Mouse (Mus musculus) neural tube, embryonic 13.5 days (tissue): Measurements from ENCODE around the gene Opa3. TPM values are rescaled to one million over a fixed set of nuclear protein-coding genes. Genes with fewer than 3 reads are reported as not detected.

Experiments used
- ATAC-seq: fragments of 200-750 bp; cut with Nextera tagmentation; 2 replicates; pipeline ENCODE4 v1.8.0; 2017; ENCODE audit warnings: low read depth, mild to moderate bottlenecking, moderate TSS enrichment, moderate library complexity
- H3K27ac ChIP-seq: fragments of 300-500 bp; sonication (generic); replicated peaks from 2 replicates; pipeline ENCODE4 v1.5.1; 2015; ENCODE audit warnings: moderate library complexity, mild to moderate bottlenecking, inconsistent platforms
- H3K27me3 ChIP-seq: fragments of 300-500 bp; sonication (generic); 2 replicates; pipeline ENCODE4 v1.6.1; 2015; ENCODE audit warnings: mild to moderate bottlenecking, inconsistent platforms
- H3K36me3 ChIP-seq: fragments of 300-500 bp; sonication (generic); 2 replicates; pipeline ENCODE4 v1.6.1; 2015; ENCODE audit warnings: mild to moderate bottlenecking, inconsistent platforms
- H3K4me1 ChIP-seq: fragments of 300-500 bp; sonication (generic); replicated peaks from 2 replicates; pipeline ENCODE4 v1.6.1; 2015; ENCODE audit warnings: inconsistent platforms
- H3K4me2 ChIP-seq: fragments of 300-500 bp; sonication (generic); 2 replicates; pipeline ENCODE4 v1.6.1; 2015; ENCODE audit warnings: inconsistent platforms, mild to moderate bottlenecking, moderate library complexity
- H3K4me3 ChIP-seq: fragments of 300-500 bp; sonication (generic); 2 replicates; pipeline ENCODE4 v1.5.1; 2015; ENCODE audit warnings: mild to moderate bottlenecking, inconsistent platforms
- H3K9ac ChIP-seq: fragments of 300-500 bp; sonication (generic); 2 replicates; pipeline ENCODE4 v1.6.1; 2015; ENCODE audit warnings: moderate library complexity, mild to moderate bottlenecking, inconsistent platforms
- H3K9me3 ChIP-seq: fragments of 300-500 bp; sonication (generic); 2 replicates; pipeline ENCODE4 v1.6.1; 2016; ENCODE audit warnings: inconsistent platforms
- WGBS: fragments of 180-500 bp; shearing (Covaris S2); methylation state at CpG from one replicate; pipeline ENCODE4 v1.1.7; 2015; 5-methylcytosine and 5-hydroxymethylcytosine counted together
- polyA plus RNA-seq: library from polyadenylated mRNA; unstranded; fragments of >200 nt; fragmentation: Nextera tagmentation; extraction: Ambion mirVana; gene quantifications from 2 replicates; pipeline ENCODE4 v1.2.1, GENCODE M21; 2015

Opa3 gene
- polyA plus RNA-seq, 1 experiment from 2014 or later, result 39.9 TPM

GRCm38 (mm10) chr7:19217944-19218343 is 10.2 kb upstream of the Opa3 start:
- Histone ChIP-seq H3K36me3 (0 out of 2 replicates have a peak, but pooled peaks cover 7% of the 10 kb centered on the region), H3K27me3 (peaks cover 14% of the 10 kb centered on the region), H3K4me1 (peaks cover 9% of the 10 kb centered on the region; the same call in 1 of the 2 replicates), H3K9ac (peak overlapping the region; percentile 34; the same call in 1 of the 2 replicates), H3K27ac (no peak overlapping the region), H3K4me2 (no peak overlapping the region), H3K9me3 (no peaks in the 10 kb centered on the region), H3K4me3 (no peak overlapping the region)
- WGBS, result 16% methylated on average over 3 of the region's 3 CpGs
- no peak for ATAC-seq

- H3K27ac ChIP-seq, result no peak overlapping the region
- no peak overlapping the region for H3K9ac ChIP-seq
- H3K4me3 ChIP-seq, result no peak overlapping the region
- no peaks in the 10 kb centered on the region for H3K27me3 ChIP-seq
- no peak overlapping the region for H3K4me2 ChIP-seq
- H3K9me3 ChIP-seq, result no peaks in the 10 kb centered on the region
- H3K36me3 ChIP-seq, result peaks cover 7% of the 10 kb centered on the region; the same call in 1 of the 2 replicates
- WGBS, result 66% methylated on average over 3 of the region's 3 CpGs
- no peak for ATAC-seq
- H3K4me1 ChIP-seq, result peaks cover 4% of the 10 kb centered on the region; the same call in 1 of the 2 replicates
These were observed 8.1 kb upstream of the Opa3 start for GRCm38 (mm10) chr7:19220061-19220460.

DNA sequence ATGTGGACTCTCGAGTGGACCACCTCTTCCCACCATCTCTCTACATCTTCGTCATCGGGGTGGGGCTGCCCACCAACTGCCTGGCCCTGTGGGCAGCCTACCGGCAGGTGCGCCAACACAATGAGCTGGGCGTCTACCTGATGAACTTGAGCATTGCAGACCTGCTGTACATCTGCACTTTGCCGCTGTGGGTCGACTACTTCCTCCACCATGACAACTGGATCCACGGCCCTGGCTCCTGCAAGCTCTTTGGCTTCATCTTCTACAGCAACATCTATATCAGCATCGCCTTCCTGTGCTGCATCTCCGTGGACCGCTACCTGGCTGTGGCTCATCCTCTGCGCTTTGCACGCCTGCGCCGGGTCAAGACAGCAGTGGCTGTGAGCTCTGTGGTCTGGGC is 5.9 kb upstream of the Opa3 start:
- Histone ChIP-seq H3K27ac (no peak overlapping the region), H3K9ac (no peak overlapping the region), H3K9me3 (no peaks in the 10 kb centered on the region), H3K36me3 (peaks cover 12% of the 10 kb centered on the region; the same call in 1 of the 2 replicates), H3K27me3 (no peaks in the 10 kb centered on the region), H3K4me1 (peaks cover 8% of the 10 kb centered on the region), H3K4me2 (no peak overlapping the region), H3K4me3 (no peak overlapping the region)
- 93% methylated on average over 16 of the region's 16 CpGs for WGBS
- ATAC-seq, result no peak

DNA sequence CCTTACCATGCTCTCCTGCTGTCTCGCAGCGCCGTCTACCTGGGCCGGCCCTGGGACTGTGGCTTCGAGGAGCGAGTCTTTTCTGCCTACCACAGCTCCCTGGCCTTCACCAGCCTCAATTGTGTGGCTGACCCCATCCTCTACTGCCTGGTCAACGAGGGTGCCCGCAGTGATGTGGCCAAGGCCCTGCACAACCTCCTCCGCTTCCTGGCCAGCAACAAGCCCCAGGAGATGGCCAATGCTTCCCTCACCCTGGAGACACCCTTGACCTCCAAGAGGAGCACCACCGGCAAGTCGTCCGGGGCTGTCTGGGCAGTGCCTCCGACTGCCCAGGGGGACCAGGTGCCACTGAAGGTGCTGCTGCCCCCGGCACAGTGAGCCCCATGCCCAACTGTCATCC is 5.3 kb upstream of the Opa3 start:
- Histone ChIP-seq H3K9ac (no peak overlapping the region), H3K27ac (no peak overlapping the region), H3K9me3 (no peaks in the 10 kb centered on the region), H3K4me3 (no peak overlapping the region), H3K4me1 (peaks cover 11% of the 10 kb centered on the region), H3K36me3 (peaks cover 12% of the 10 kb centered on the region; the same call in 1 of the 2 replicates), H3K27me3 (no peaks in the 10 kb centered on the region), H3K4me2 (no peak overlapping the region)
- ATAC-seq, result no peak
- WGBS, result 90% methylated on average over 14 of the region's 14 CpGs

DNA sequence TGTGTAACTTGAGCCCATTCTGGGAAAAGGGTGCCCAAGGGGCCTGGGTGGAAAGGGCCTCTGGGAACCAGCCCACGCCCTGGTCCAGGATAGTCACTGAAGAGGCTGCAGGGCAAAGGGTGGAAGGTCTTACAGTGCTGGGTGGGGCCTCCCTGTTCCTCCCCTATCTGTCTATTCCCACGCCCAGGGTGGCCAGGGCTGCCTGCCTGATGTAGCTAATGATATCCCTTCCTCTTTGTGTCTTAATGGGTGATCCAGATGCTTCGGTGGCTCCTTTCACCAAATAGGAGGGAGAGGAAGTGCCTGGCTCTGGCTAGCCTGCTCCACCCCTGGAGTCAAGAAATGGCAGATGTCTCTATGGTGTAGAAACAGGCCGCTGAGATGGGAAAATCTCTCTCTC is 3.2 kb upstream of the Opa3 start:
- 82% methylated on average over 4 of the region's 4 CpGs for WGBS
- Histone ChIP-seq H3K4me2 (no peak overlapping the region), H3K27ac (no peak overlapping the region), H3K9ac (peak overlapping the region; percentile 23; the same call in 1 of the 2 replicates), H3K27me3 (no peaks in the 10 kb centered on the region), H3K36me3 (peaks cover 12% of the 10 kb centered on the region; the same call in 1 of the 2 replicates), H3K9me3 (no peaks in the 10 kb centered on the region), H3K4me1 (peaks cover 21% of the 10 kb centered on the region), H3K4me3 (no peak overlapping the region)
- ATAC-seq, result no peak

DNA sequence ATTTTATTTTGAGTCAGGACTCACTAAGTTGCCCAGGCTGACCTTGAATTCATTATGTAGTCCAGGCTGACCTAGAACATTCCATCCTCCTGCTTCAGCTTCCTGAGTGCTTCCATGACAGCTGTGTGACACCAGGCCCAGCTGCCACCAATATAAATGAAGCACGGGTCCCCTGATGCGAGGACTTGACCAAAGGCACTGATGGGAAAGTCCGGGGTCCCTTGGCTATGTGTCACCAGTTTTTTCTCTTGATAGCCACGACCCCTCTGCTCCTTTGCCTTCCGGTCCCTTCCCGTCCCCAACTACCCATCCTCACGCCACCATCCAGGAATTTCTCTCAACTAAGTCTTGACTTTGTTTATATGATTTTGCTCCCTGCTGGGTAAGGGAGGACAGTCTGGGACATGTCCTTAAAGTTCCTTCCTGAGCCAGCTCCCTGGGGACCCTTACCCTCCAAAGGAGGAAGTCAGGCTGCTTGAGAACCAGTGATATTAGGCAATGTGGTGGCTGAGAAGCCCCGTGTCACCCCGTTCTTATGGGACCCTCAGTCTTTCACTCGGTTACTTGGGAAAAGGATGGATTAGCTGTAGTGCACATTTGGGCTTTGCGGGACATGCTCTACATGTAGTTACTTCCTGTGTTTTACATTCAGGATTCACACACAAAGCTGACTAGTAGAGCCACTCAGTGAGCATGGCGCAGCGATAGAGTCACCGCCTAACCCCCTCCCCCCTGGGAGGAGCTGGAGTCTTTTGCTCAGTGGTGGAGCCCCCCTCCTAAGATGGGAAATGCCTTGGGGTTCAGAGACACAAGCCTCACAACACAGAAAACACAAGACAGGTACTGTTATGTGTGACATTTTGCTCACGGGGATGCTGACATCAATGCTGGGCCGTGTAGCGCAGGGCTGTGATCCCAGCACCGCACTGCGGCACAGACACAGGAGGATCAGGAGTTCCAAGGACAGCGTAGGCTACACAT is 1.0 kb upstream of the Opa3 start:
- H3K4me3 ChIP-seq, result peak overlapping the region; percentile 63
- 18% methylated on average over 20 of the region's 20 CpGs for WGBS
- H3K27me3 ChIP-seq, result no peaks in the 10 kb centered on the region
- H3K9ac ChIP-seq, result peak overlapping the region; percentile 80
- peak overlapping the region; percentile 100 for H3K27ac ChIP-seq
- peak overlapping the region; percentile 92 for H3K4me2 ChIP-seq
- H3K9me3 ChIP-seq, result no peaks in the 10 kb centered on the region
- peaks cover 16% of the 10 kb centered on the region for H3K36me3 ChIP-seq
- peaks cover 31% of the 10 kb centered on the region for H3K4me1 ChIP-seq
- ATAC-seq, result peak; percentile 33

- peak overlapping the region; percentile 92 for H3K4me2 ChIP-seq
- peak overlapping the region; percentile 83 for H3K9ac ChIP-seq
- no peaks in the 10 kb centered on the region for H3K9me3 ChIP-seq
- H3K27me3 ChIP-seq, result no peaks in the 10 kb centered on the region
- ATAC-seq, result no peak
- H3K4me3 ChIP-seq, result peak overlapping the region; percentile 63
- peak overlapping the region; percentile 100 for H3K27ac ChIP-seq
- H3K4me1 ChIP-seq, result peaks cover 31% of the 10 kb centered on the region
- peaks cover 12% of the 10 kb centered on the region for H3K36me3 ChIP-seq
- under 1% methylated on average over 14 of the region's 14 CpGs for WGBS
These were observed 637 bp downstream of the Opa3 start for GRCm38 (mm10) chr7:19228793-19229148.

GRCm38 (mm10) chr7:19229404-19229803 is 1.3 kb downstream of the Opa3 start:
- H3K9ac ChIP-seq, result peak overlapping the region; percentile 83
- H3K4me1 ChIP-seq, result peaks cover 31% of the 10 kb centered on the region
- H3K9me3 ChIP-seq, result no peaks in the 10 kb centered on the region
- 45% methylated on average over 5 of the region's 5 CpGs for WGBS
- peak overlapping the region; percentile 92 for H3K4me2 ChIP-seq
- H3K4me3 ChIP-seq, result peak overlapping the region; percentile 63
- H3K27ac ChIP-seq, result peak overlapping the region; percentile 100
- no peaks in the 10 kb centered on the region for H3K27me3 ChIP-seq
- peaks cover 12% of the 10 kb centered on the region for H3K36me3 ChIP-seq
- ATAC-seq, result no peak

DNA sequence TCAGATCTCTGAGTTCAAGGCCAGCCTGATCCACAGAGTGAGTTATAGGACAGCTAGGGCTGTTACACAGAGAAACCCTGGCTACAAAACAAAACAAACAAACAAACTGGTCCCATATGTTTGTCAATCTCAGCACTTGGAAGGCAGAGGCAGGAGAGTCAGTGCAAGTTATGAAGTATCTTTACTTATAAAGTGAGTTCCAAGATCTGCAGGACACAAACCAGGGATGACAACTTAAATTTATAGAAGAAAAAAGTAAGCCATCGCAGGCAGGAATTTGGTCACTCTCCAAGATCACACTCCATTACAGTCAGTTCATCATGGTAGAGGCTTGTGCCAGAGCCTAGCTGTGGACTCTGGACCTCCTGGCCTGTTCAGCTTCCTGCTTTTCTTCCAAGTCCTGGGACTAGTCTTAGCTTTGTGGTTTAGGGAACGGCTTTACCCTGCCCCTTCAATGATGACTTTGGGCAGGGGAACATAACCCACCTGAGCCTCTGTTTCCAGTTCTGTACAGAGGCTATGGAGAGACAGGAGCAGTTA is 2.0 kb downstream of the Opa3 start:
- no peak for ATAC-seq
- Histone ChIP-seq H3K36me3 (peaks cover 11% of the 10 kb centered on the region; the same call in 1 of the 2 replicates), H3K27ac (no peak overlapping the region), H3K4me2 (peak overlapping the region; percentile 92), H3K9ac (peak overlapping the region; percentile 83), H3K27me3 (no peaks in the 10 kb centered on the region), H3K9me3 (no peaks in the 10 kb centered on the region), H3K4me3 (0 out of 2 replicates have a peak overlapping the region, but pooled peaks have one; percentile 63), H3K4me1 (peaks cover 31% of the 10 kb centered on the region)
- 94% methylated on average over 2 of the region's 2 CpGs for WGBS

GRCm38 (mm10) chr7:19230899-19231298 is 2.8 kb downstream of the Opa3 start:
- Histone ChIP-seq H3K27ac (no peak overlapping the region), H3K4me1 (peaks cover 32% of the 10 kb centered on the region), H3K36me3 (peaks cover 6% of the 10 kb centered on the region; the same call in 1 of the 2 replicates), H3K9ac (no peak overlapping the region), H3K9me3 (no peaks in the 10 kb centered on the region), H3K4me3 (no peak overlapping the region), H3K27me3 (no peaks in the 10 kb centered on the region), H3K4me2 (no peak overlapping the region)
- WGBS, result 98% methylated on average over 5 of the region's 5 CpGs
- no peak for ATAC-seq

DNA sequence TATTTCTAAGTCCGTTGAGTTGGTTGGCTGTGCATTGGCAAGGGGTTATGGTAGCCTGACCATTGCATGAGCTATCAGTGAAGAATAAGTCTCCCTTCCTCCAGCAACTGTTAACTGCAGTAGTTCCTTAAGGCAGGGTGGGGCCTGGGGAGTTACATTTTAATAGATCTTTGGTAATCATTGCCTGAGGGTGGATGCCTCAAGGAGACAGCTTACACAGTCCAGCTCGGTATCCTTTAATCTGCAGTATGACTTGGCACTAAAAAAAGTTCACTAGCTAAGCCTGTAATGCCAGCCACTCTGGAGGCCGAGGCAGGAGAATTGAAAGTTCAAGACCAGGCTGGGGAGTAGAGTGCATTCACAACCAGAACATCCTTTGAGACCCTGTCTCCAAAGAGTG is 3.7 kb downstream of the Opa3 start:
- H3K4me3 ChIP-seq, result no peak overlapping the region
- H3K4me1 ChIP-seq, result peaks cover 35% of the 10 kb centered on the region
- H3K4me2 ChIP-seq, result no peak overlapping the region
- WGBS, result 92% methylated on average over 3 of the region's 3 CpGs
- peaks cover 6% of the 10 kb centered on the region; the same call in 1 of the 2 replicates for H3K36me3 ChIP-seq
- H3K9ac ChIP-seq, result no peak overlapping the region
- no peak overlapping the region for H3K27ac ChIP-seq
- H3K27me3 ChIP-seq, result no peaks in the 10 kb centered on the region
- no peaks in the 10 kb centered on the region for H3K9me3 ChIP-seq
- ATAC-seq, result no peak

DNA sequence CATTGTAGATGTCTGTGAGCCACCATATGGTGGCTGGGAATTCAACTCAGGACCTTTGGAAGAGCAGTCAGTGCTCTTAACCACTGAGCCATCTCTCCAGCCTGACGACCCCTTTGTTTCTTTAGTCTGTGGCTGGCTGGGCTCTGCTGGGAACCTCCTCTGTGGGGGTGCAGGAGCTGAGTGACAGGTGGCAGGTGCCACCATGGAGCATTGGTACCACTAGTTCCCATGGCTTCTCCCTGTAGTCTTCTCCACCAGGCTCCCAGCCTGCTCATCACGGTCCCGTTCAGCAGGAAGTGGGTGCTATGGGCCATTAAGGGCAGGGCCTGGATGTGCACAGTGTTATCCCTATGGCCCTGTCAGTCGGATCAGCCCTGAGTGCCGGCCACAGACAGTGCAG is 6.5 kb downstream of the Opa3 start:
- H3K9me3 ChIP-seq, result no peaks in the 10 kb centered on the region
- no peak overlapping the region for H3K9ac ChIP-seq
- no peak overlapping the region for H3K27ac ChIP-seq
- H3K4me2 ChIP-seq, result no peak overlapping the region
- peaks cover 6% of the 10 kb centered on the region; the same call in 1 of the 2 replicates for H3K36me3 ChIP-seq
- no peak overlapping the region for H3K4me3 ChIP-seq
- no peak for ATAC-seq
- WGBS, result 78% methylated on average over 5 of the region's 5 CpGs
- H3K4me1 ChIP-seq, result peaks cover 28% of the 10 kb centered on the region
- no peaks in the 10 kb centered on the region for H3K27me3 ChIP-seq
